Mouse (Mus musculus) c-Kit-positive CD71-negative TER-119-negative erythroid progenitor cells, embryonic 14.5 days (primary cell): Measurements from ENCODE around the gene Arhgap10.
A peak's percentile ranks its signal among the peaks of the same experiment; 100 is the strongest.

Source experiments
- DNase-seq: peaks from one replicate; pipeline ENCODE4 v3.0.0-alpha.2; 2013; ENCODE audit warnings: low read depth

The Arhgap10 gene

GRCm38 (mm10) chr8:77516845-77517244, 908 bp downstream of the Arhgap10 start:
- DNase-seq, result no peak

GRCm38 (mm10) chr8:77515786-77516185, 2.0 kb downstream of the Arhgap10 start:
- DNase-seq, result no peak

GRCm38 (mm10) chr8:77515201-77515600, 2.6 kb downstream of the Arhgap10 start:
- no peak for DNase-seq

- no peak for DNase-seq
Observed at GRCm38 (mm10) chr8:77511750-77512493, 5.8 kb downstream of the Arhgap10 start.

GRCm38 (mm10) chr8:77510426-77510825, 7.3 kb downstream of the Arhgap10 start:
- no peak for DNase-seq

GRCm38 (mm10) chr8:77509044-77509443, 8.7 kb downstream of the Arhgap10 start:
- DNase-seq, result no peak

- no peak for DNase-seq
Observed at GRCm38 (mm10) chr8:77507510-77508035, 10.2 kb downstream of the Arhgap10 start.

GRCm38 (mm10) chr8:77506539-77506938, 11.2 kb downstream of the Arhgap10 start:
- no peak for DNase-seq

GRCm38 (mm10) chr8:77502547-77502946, 15.2 kb downstream of the Arhgap10 start:
- DNase-seq, result no peak

GRCm38 (mm10) chr8:77501131-77501530, 16.6 kb downstream of the Arhgap10 start:
- no peak for DNase-seq

GRCm38 (mm10) chr8:77500264-77500663, 17.5 kb downstream of the Arhgap10 start:
- no peak for DNase-seq

GRCm38 (mm10) chr8:77497442-77497841, 20.3 kb downstream of the Arhgap10 start:
- no peak for DNase-seq

- DNase-seq, result no peak
Observed at GRCm38 (mm10) chr8:77496253-77496652, 21.5 kb downstream of the Arhgap10 start.

GRCm38 (mm10) chr8:77494376-77495328, 23.1 kb downstream of the Arhgap10 start:
- DNase-seq, result no peak

GRCm38 (mm10) chr8:77492356-77493058, 25.2 kb downstream of the Arhgap10 start:
- peak; percentile 38 for DNase-seq

GRCm38 (mm10) chr8:77491231-77491923, 26.4 kb downstream of the Arhgap10 start:
- DNase-seq, result no peak

GRCm38 (mm10) chr8:77490095-77490781, 27.5 kb downstream of the Arhgap10 start:
- no peak for DNase-seq

GRCm38 (mm10) chr8:77489235-77489634, 28.5 kb downstream of the Arhgap10 start:
- no peak for DNase-seq

- no peak for DNase-seq
Observed at GRCm38 (mm10) chr8:77488215-77488606, 29.5 kb downstream of the Arhgap10 start.

GRCm38 (mm10) chr8:77487590-77488214, 30.1 kb downstream of the Arhgap10 start:
- DNase-seq, result no peak
